8 mouse cellular contexts compared by ENCODE assay signal in genomic region chr1:34750061-34751054, GRCm38 (mm10).
DNase-seq lines count a peak whose midpoint lies in the region; ATAC-seq lines count a peak whose summit lies in the region.

No protein-coding gene starts in this region.

- peak; percentile 13 for DNase-seq in kidney, postnatal 10 days
- no peak for DNase-seq in kidney, postnatal 25 days
- peak; percentile 71 for DNase-seq in brain, adult 2 months (ENCODE audit: low read depth, low spot score)
- no peak for DNase-seq in embryonic facial prominence, embryonic 14.5 days (ENCODE audit: low spot score)
- DNase-seq in kidney, postnatal 14 days, result peak; percentile 3
- peak; percentile 58 for DNase-seq in neural tube, embryonic 11.5 days (ENCODE audit: low spot score)
- no peak for DNase-seq in urinary bladder, postnatal 10 days (ENCODE audit: low spot score)
- no peak for DNase-seq in thymus, postnatal 0 days (ENCODE audit: low spot score)

- peaks cover 7% of the 10 kb centered on the region; the same call in 1 of the 2 replicates for H3K4me1 ChIP-seq in embryonic facial prominence, embryonic 14.5 days (ENCODE audit: control insufficient read depth, insufficient read depth, low read length)
- H3K4me1 ChIP-seq in neural tube, embryonic 11.5 days (ENCODE audit: control insufficient read depth, insufficient read depth, low read length), result peaks cover 16% of the 10 kb centered on the region

- no peaks in the 10 kb centered on the region for H3K9me3 ChIP-seq in embryonic facial prominence, embryonic 14.5 days (ENCODE audit: control insufficient read depth, low read length)
- no peaks in the 10 kb centered on the region for H3K9me3 ChIP-seq in neural tube, embryonic 11.5 days (ENCODE audit: control insufficient read depth, low read length)

- peak overlapping the region; percentile 68 for H3K9ac ChIP-seq in embryonic facial prominence, embryonic 14.5 days (ENCODE audit: low read depth, low read length)
- peak overlapping the region; percentile 78 for H3K9ac ChIP-seq in neural tube, embryonic 11.5 days (ENCODE audit: low read length)

- peak; percentile 68 for ATAC-seq in embryonic facial prominence, embryonic 14.5 days (ENCODE audit: low read depth)
- ATAC-seq in neural tube, embryonic 11.5 days (ENCODE audit: insufficient read depth, low FRiP score, low TSS enrichment), result peak; percentile 72

- under 1% methylated on average over 29 of the region's 108 CpGs for WGBS in embryonic facial prominence, embryonic 14.5 days
- WGBS in neural tube, embryonic 11.5 days, result under 1% methylated on average over 94 of the region's 108 CpGs

- H3K27me3 ChIP-seq in embryonic facial prominence, embryonic 14.5 days (replicated peaks; ENCODE audit: control insufficient read depth, insufficient read depth, low read length), result peaks cover 53% of the 10 kb centered on the region
- peaks cover 23% of the 10 kb centered on the region for H3K27me3 ChIP-seq in neural tube, embryonic 11.5 days (ENCODE audit: control insufficient read depth, insufficient read depth, low read length)

- no peaks in the 10 kb centered on the region for H3K36me3 ChIP-seq in embryonic facial prominence, embryonic 14.5 days (ENCODE audit: control insufficient read depth, insufficient read depth, low read length)
- H3K36me3 ChIP-seq in neural tube, embryonic 11.5 days (ENCODE audit: control insufficient read depth, insufficient read depth, low read length), result no peaks in the 10 kb centered on the region

- peak overlapping the region; percentile 97 for H3K4me2 ChIP-seq in embryonic facial prominence, embryonic 14.5 days (ENCODE audit: low read depth, low read length)
- peak overlapping the region; percentile 97 for H3K4me2 ChIP-seq in neural tube, embryonic 11.5 days (ENCODE audit: low read depth)

- no peak overlapping the region for H3K27ac ChIP-seq in embryonic facial prominence, embryonic 14.5 days (replicated peaks; ENCODE audit: low read depth, low read length)
- no peak overlapping the region for H3K27ac ChIP-seq in neural tube, embryonic 11.5 days (ENCODE audit: low read depth, low read length)

- peak overlapping the region; percentile 69 for H3K4me3 ChIP-seq in embryonic facial prominence, embryonic 14.5 days (ENCODE audit: low read depth, low read length)
- peak overlapping the region; percentile 70 for H3K4me3 ChIP-seq in neural tube, embryonic 11.5 days (ENCODE audit: low read depth, low read length)

Comparison
In these comparisons a context has a peak if more than half of its experiments do, and no peak if none do; other contexts are left out.
1. DNase-seq: peak in kidney, postnatal 10 days (single experiment), brain, adult 2 months (single experiment), kidney, postnatal 14 days (single experiment) and neural tube, embryonic 11.5 days (single experiment); none in kidney, postnatal 25 days (0 of 2), embryonic facial prominence, embryonic 14.5 days (single experiment), urinary bladder, postnatal 10 days (single experiment) and thymus, postnatal 0 days (single experiment).